Mouse (Mus musculus): ENCODE data around the gene Lama2.
"Not testable (repeated sequence)": the region's sequence is repeated elsewhere in the genome, so short reads cannot be mapped to it uniquely, and the experiment has no call there.

Gene Lama2

DNA sequence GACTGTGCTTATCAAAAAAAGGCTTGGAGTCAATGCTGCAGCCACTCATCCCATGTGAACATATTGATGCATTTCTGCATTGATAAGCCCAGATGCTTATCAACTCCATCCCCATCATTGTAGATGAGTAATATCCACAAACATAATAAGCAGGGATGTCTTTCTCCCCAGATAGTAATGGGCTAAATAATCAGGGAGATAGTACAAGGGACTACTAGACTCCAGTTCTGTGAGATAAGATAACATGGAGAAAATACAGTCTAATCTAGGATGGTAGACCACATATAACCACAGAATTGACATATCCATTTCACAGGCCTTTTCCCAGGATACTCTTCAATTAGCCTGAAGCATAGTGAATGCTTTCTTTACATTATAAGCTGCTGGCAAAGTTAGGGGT lies 622.9 kb downstream of the Lama2 start:
- DNase-seq: no peak

- no peak for DNase-seq
Measured at GRCm38 (mm10) chr10:26995987-26996386, 623.6 kb downstream of the Lama2 start.

DNA sequence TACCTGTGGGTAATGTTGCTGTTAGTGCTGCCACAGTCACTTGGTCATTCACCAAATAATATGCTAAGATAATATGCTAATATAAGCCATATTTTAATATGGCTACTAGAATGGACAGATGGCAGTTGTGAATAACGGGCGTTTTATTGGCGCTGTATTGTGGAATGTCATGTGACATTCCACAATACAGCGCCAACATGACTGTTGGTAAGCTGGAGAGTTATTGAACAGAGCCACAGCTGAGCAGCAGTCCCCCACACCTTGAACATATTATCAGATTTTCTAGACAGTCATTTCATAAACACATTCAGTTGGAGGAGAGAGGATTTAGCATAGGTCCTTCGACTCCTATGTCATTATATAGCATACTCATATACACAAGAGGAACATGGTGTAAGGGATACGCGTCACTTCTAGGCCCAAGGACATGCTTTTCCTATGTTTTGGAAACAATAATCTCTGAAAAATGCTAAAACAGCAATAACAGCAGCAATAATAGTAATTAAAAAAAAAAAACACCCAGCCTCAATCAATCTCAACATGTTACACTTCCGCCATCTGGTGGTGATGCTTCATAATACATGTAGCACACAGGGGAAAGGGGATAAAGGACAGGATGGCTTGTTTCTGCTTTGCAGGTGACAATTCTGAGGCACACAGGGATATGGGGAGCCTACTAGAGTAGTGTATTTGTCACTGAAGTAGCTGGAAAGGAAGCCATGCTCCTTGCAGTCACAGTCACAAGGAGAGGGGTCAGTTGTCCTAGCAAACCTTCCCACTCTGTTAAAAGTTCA lies 624.2 kb downstream of the Lama2 start:
- DNase-seq: peak; percentile 4 to 39

- no peak for DNase-seq
Measured at GRCm38 (mm10) chr10:26993971-26994761, 625.4 kb downstream of the Lama2 start.

DNA sequence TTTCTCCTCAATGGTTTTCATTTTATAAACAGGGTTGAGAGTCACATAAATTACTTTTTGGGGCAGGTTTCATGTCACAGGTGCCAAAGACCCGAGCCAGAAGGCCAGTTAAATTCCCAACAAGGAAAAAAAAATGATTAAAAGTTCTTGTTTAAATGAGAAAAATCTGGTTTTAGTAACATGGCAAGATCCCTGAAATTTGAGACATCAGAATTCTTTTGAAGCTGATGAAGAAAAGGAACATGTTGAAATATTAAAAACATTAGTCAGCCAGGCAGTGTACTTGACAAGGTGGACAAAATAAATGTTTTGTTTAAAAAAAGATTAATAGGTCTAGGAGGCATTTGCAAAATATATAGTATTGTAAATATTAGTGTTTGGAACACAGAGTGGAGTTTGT lies 634.1 kb downstream of the Lama2 start:
- no peak for DNase-seq

DNA sequence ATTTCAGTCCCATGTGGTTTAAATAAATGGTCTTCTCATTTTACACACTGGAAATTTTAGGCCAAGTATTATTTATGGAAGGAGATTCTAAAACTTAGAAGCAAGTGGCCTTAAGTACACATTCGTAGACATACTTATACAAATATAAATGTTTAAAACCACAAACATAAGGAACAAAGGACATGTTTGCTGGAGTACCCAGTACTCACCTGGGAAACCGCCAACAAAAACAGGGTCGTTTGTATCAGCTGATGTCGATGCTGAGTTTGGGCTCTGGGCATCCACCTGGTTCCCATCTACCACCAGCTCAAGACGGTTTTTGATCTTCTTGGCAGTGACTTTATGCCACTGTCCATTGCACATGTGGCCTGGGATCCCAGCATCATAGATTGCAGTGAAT lies 635.5 kb downstream of the Lama2 start:
- not testable (repeated sequence) for DNase-seq

DNA sequence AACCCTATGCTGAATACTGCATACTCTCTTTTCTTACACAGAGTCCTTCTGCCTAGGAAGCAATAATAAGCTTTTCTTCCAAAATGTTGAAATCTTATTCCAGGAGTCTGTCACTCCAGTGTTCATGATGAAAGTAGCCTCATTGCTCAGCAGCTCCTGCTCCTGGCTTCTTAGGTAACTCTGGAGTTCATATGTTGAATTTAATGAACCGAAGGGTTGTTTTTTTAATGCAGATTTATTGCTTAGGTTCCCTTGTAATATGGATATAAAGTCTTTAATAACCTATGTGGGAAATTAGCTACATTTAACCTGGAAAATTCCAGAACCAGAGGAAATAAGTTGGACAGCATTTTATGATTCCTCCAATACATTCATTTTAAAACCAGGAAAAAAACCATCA lies 636.0 kb downstream of the Lama2 start:
- no peak for DNase-seq

DNA sequence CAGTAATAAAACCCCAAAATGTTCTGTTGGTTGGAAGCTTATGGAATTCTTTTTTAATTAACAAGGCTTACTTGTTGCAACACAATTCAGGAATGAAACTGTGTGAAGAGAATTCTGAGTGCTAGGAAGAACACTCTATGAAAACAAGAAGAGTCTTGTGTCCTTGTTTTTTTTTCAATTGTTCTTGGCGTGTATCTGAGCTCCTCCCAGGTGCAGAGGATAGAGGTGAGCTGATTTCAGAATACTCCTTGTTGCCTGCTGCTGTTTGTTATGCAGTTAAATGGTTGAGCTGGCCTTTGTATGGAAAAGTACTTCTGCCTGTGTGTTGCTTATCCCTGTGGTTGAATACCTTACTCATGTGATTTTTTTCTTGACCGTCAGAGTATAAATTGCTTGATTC lies 636.9 kb downstream of the Lama2 start:
- no peak for DNase-seq

GRCm38 (mm10) chr10:26975372-26975771 lies 644.2 kb downstream of the Lama2 start:
- no peak for DNase-seq

GRCm38 (mm10) chr10:26974224-26974623 lies 645.3 kb downstream of the Lama2 start:
- no peak for DNase-seq

GRCm38 (mm10) chr10:26973575-26973974 lies 646.0 kb downstream of the Lama2 start:
- DNase-seq: no peak

DNA sequence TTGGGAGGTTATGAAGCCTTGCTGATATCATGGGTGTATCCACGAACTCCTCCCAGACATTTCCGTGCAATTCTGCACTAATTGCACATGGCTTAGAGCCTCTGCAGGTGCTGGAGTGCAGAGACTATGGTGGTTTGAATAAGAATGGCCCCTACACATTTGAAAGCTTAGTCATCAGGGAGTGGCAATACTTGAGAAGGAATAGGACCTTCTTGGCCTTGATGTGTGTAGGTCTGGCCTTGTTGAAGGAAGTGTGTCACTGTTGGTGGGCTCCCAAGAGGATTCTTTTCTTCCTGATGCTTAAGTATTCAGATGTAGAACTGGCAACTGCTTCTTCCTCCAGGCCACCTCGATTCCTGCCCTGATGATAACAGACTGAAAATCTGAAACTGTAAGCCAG lies 661.0 kb downstream of the Lama2 start:
- DNase-seq: no peak

- no peak for DNase-seq
Measured at GRCm38 (mm10) chr10:26950448-26950847, 669.1 kb downstream of the Lama2 start.

- no peak for DNase-seq
Measured at GRCm38 (mm10) chr10:26949667-26950066, 669.9 kb downstream of the Lama2 start.

DNA sequence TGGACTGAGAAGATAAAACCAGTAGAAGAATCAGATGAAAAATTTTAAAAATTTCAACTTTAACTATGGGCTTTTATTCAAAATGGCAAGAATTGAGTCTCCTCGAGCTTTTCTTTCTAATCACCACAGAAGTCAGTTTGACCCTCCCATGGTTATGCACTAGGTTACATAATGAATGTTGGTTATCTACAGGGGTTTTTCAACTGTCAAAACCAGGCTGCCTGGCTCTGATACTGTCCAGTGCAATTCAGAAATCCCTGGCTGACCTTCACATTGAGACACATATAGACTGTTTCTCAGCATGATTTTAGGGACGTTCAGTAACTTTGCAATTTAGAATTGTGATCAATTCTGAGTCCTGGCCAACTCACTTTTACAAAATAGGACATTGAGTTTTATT lies 671.2 kb downstream of the Lama2 start:
- DNase-seq: no peak

DNA sequence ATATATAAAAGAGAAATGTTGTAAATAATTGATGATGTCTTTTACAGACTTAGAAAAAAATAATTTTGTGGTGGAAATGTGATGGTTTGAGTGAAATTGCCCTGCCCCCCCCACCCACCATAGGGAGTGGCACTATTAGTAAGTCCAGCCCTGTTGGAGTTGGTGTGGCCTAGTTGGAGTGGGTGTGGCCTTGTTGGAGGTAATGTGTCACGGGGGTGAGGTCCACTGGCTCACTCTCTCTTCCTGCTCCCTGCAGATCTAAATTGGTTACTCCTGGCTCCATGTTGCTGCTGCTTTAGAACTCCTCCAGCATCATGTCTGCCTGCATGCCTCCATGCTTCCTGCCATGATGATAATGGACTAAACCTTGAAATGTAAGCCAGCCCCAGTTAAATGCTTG lies 680.0 kb downstream of the Lama2 start:
- no peak for DNase-seq

DNA sequence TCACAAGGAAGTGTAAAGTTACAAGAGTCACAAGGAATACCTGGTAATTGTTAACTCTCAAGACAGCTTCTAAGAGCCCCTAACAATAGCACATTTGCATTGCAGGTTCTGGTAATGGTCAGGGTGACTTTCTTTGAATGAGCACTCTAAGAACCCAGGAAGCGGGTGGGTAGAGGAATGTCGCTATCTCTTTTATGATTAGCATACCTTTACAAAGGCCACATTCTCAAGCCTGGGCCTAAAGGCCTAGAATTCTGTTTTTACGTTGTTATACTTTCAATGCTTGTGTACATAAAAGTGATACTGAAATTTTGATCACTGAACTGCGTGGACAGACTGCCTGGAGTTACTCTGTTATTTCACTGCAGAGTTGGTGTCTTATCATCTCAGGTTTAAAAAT lies 681.1 kb downstream of the Lama2 start:
- DNase-seq: not testable (repeated sequence)

DNA sequence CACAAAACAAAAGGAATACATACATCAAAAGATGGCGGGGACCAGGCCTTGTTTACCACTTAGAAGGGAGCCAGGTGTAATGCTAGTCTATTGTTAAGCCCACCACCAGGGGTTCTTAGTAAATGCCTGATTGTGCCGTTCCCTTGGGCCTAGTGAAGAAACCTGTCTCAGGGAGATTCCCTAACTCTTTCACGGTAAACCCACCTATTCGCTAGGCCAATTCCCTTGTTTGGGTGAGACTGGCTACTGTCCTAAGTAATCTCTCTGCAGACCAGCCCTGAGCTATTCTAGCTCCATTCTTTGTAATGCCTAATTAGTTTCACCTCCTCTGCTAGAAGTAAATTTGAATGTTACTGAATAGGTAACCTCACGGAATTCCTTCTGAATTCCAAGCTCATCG lies 683.5 kb downstream of the Lama2 start:
- not testable (repeated sequence) for DNase-seq
